Mouse (Mus musculus): ENCODE measurements around the gene Hdac7. TPM values are rescaled to one million over a fixed set of nuclear protein-coding genes. Genes with fewer than 3 reads are reported as not detected.

Gene Hdac7
- polyA plus RNA-seq, 2 experiments = 36.5 to 79.3 TPM

- no peak overlapping the region for H3K27ac ChIP-seq (replicated peaks; ENCODE audit: low read depth, low read length)
- H3K4me2 ChIP-seq (replicated peaks; ENCODE audit: low read depth, low read length, severe bottlenecking) = no peak overlapping the region
- 57% methylated on average over 6 of the region's 6 CpGs for WGBS
- H3K27me3 ChIP-seq (ENCODE audit: control insufficient read depth, insufficient read depth, low read length) = no peaks in the 10 kb centered on the region
- no peaks in the 10 kb centered on the region for H3K9me3 ChIP-seq (ENCODE audit: control insufficient read depth, low read length)
- no peak overlapping the region for H3K9ac ChIP-seq (ENCODE audit: low read depth, low read length, severe bottlenecking)
- H3K4me1 ChIP-seq (ENCODE audit: control insufficient read depth, insufficient read depth, low read length) = no peaks in the 10 kb centered on the region
- no peak overlapping the region for H3K4me3 ChIP-seq (replicated peaks; ENCODE audit: low read length)
- TF ChIP-seq POLR2A (IDR thresholded peaks at IDR 0.05; ENCODE audit: borderline replicate concordance, extremely low read depth, insufficient read depth, insufficient read length) = no peak
- no peak for ATAC-seq (ENCODE audit: low FRiP score, low read depth)
- no peaks in the 10 kb centered on the region for H3K36me3 ChIP-seq (ENCODE audit: control insufficient read depth, insufficient read depth, low read length)
- no peak for DNase-seq (ENCODE audit: low spot score)
These were observed 20.9 kb upstream of the Hdac7 start for GRCm38 (mm10) chr15:97865175-97865574.

- no peak for TF ChIP-seq POLR2A (IDR thresholded peaks at IDR 0.05; ENCODE audit: borderline replicate concordance, extremely low read depth, insufficient read depth, insufficient read length)
- no peak for ATAC-seq (ENCODE audit: low FRiP score, low read depth)
- Histone ChIP-seq H3K4me1 (ENCODE audit: control insufficient read depth, insufficient read depth, low read length) (no peaks in the 10 kb centered on the region), H3K27ac (replicated peaks; ENCODE audit: low read depth, low read length) (no peak overlapping the region), H3K9me3 (ENCODE audit: control insufficient read depth, low read length) (no peaks in the 10 kb centered on the region), H3K27me3 (ENCODE audit: control insufficient read depth, insufficient read depth, low read length) (no peaks in the 10 kb centered on the region), H3K4me2 (replicated peaks; ENCODE audit: low read depth, low read length, severe bottlenecking) (no peak overlapping the region), H3K9ac (ENCODE audit: low read depth, low read length, severe bottlenecking) (no peak overlapping the region), H3K36me3 (ENCODE audit: control insufficient read depth, insufficient read depth, low read length) (no peaks in the 10 kb centered on the region), H3K4me3 (replicated peaks; ENCODE audit: low read length) (no peak overlapping the region)
- no peak for DNase-seq (ENCODE audit: low spot score)
- WGBS = 74% methylated on average over 8 of the region's 8 CpGs
These were observed 20.2 kb upstream of the Hdac7 start for GRCm38 (mm10) chr15:97864361-97865045.

- Histone ChIP-seq H3K36me3 (ENCODE audit: control insufficient read depth, insufficient read depth, low read length) (no peaks in the 10 kb centered on the region), H3K27me3 (ENCODE audit: control insufficient read depth, insufficient read depth, low read length) (no peaks in the 10 kb centered on the region), H3K4me2 (replicated peaks; ENCODE audit: low read depth, low read length, severe bottlenecking) (no peak overlapping the region), H3K9ac (ENCODE audit: low read depth, low read length, severe bottlenecking) (no peak overlapping the region), H3K9me3 (ENCODE audit: control insufficient read depth, low read length) (no peaks in the 10 kb centered on the region), H3K4me1 (ENCODE audit: control insufficient read depth, insufficient read depth, low read length) (no peaks in the 10 kb centered on the region), H3K4me3 (replicated peaks; ENCODE audit: low read length) (no peak overlapping the region), H3K27ac (replicated peaks; ENCODE audit: low read depth, low read length) (no peak overlapping the region)
- ATAC-seq (ENCODE audit: low FRiP score, low read depth) (no peak), DNase-seq (ENCODE audit: low spot score) (no peak)
- TF ChIP-seq POLR2A (IDR thresholded peaks at IDR 0.05; ENCODE audit: borderline replicate concordance, extremely low read depth, insufficient read depth, insufficient read length) = no peak
- whole genome bisulfite sequencing = 74% methylated on average over 18 of the region's 18 CpGs
These were observed 19.2 kb upstream of the Hdac7 start for GRCm38 (mm10) chr15:97863494-97863881.

GRCm38 (mm10) chr15:97862881-97863493, 18.7 kb upstream of the Hdac7 start:
- 55% methylated on average over 14 of the region's 14 CpGs for WGBS
- TF ChIP-seq POLR2A (IDR thresholded peaks at IDR 0.05; ENCODE audit: borderline replicate concordance, extremely low read depth, insufficient read depth, insufficient read length) = no peak
- Histone ChIP-seq H3K9me3 (ENCODE audit: control insufficient read depth, low read length) (no peaks in the 10 kb centered on the region), H3K9ac (ENCODE audit: low read depth, low read length, severe bottlenecking) (no peak overlapping the region), H3K4me3 (replicated peaks; ENCODE audit: low read length) (no peak overlapping the region), H3K36me3 (ENCODE audit: control insufficient read depth, insufficient read depth, low read length) (no peaks in the 10 kb centered on the region), H3K4me2 (replicated peaks; ENCODE audit: low read depth, low read length, severe bottlenecking) (no peak overlapping the region), H3K4me1 (ENCODE audit: control insufficient read depth, insufficient read depth, low read length) (no peaks in the 10 kb centered on the region), H3K27ac (replicated peaks; ENCODE audit: low read depth, low read length) (no peak overlapping the region), H3K27me3 (ENCODE audit: control insufficient read depth, insufficient read depth, low read length) (no peaks in the 10 kb centered on the region)
- no peak for DNase-seq (ENCODE audit: low spot score)
- ATAC-seq (ENCODE audit: low FRiP score, low read depth) = no peak

GRCm38 (mm10) chr15:97860353-97860752, 16.1 kb upstream of the Hdac7 start:
- Histone ChIP-seq H3K9me3 (ENCODE audit: control insufficient read depth, low read length) (no peaks in the 10 kb centered on the region), H3K4me1 (ENCODE audit: control insufficient read depth, insufficient read depth, low read length) (no peaks in the 10 kb centered on the region), H3K27me3 (ENCODE audit: control insufficient read depth, insufficient read depth, low read length) (no peaks in the 10 kb centered on the region), H3K4me3 (replicated peaks; ENCODE audit: low read length) (no peak overlapping the region), H3K4me2 (replicated peaks; ENCODE audit: low read depth, low read length, severe bottlenecking) (no peak overlapping the region), H3K27ac (replicated peaks; ENCODE audit: low read depth, low read length) (no peak overlapping the region), H3K9ac (ENCODE audit: low read depth, low read length, severe bottlenecking) (no peak overlapping the region), H3K36me3 (ENCODE audit: control insufficient read depth, insufficient read depth, low read length) (no peaks in the 10 kb centered on the region)
- ATAC-seq (ENCODE audit: low FRiP score, low read depth) (no peak), DNase-seq (ENCODE audit: low spot score) (no peak)
- WGBS = 74% methylated on average over 3 of the region's 3 CpGs
- TF ChIP-seq POLR2A (IDR thresholded peaks at IDR 0.05; ENCODE audit: borderline replicate concordance, extremely low read depth, insufficient read depth, insufficient read length) = no peak
